Mouse (Mus musculus) CD8-positive naive resting alpha-beta T cell, adult 57 days (primary cell): Measurements from ENCODE around the gene Clec4a4. TPM values are rescaled to one million over a fixed set of nuclear protein-coding genes. Genes with fewer than 3 reads are reported as not detected.

Source experiments
- total RNA-seq: library from RNA; stranded (reverse); gene quantifications from one replicate; pipeline ENCODE4 v1.2.4, GENCODE M21; 2023

Clec4a4 gene
- 1.0 TPM for total RNA-seq

GRCm38 (mm10) chr6:122989876-122990437 is at the start of gene Clec4a4:
TSS of gene Clec4a4 (plus strand) at chr6:122990367.

GRCm38 (mm10) chr6:122952401-122952800 is 37.8 kb upstream of the Clec4a4 start, which contains the start of gene Clec4a3:
TSS of gene Clec4a3 (plus strand) at chr6:122952515.

GRCm38 (mm10) chr6:123049742-123050372 is 59.7 kb downstream of the Clec4a4 start, which contains the start of gene Clec4b1:
TSS of gene Clec4b1 (plus strand) at chr6:123049962.

Other genes with a start within 250 kb of the Clec4a4 start
- gene Slc2a3, start 188.7 kb upstream of the Clec4a4 start, total RNA-seq, result 35.2 TPM
- 32.0 TPM for gene Foxj2, start 170.5 kb upstream of the Clec4a4 start, total RNA-seq
- gene C3ar1, start 134.2 kb upstream of the Clec4a4 start, total RNA-seq, result not detected
- 44.7 TPM for gene Necap1, start 115.9 kb upstream of the Clec4a4 start, total RNA-seq
- gene Clec4a1, start 68.5 kb upstream of the Clec4a4 start, total RNA-seq, result 2.5 TPM
- 1.7 TPM for gene Clec4a3, start 37.9 kb upstream of the Clec4a4 start, total RNA-seq
- gene Clec4b1, start 59.6 kb downstream of the Clec4a4 start, total RNA-seq, result not detected
- 1.5 TPM for gene Clec4a2, start 116.1 kb downstream of the Clec4a4 start, total RNA-seq
- not detected for gene Clec4b2, start 182.5 kb downstream of the Clec4a4 start, total RNA-seq
- gene Clec4n, start 239.5 kb downstream of the Clec4a4 start, total RNA-seq, result 0.61 TPM